Mouse (Mus musculus) forebrain, embryonic 12.5 days (tissue): ENCODE data around the gene Clns1a. TPM values are rescaled to one million over a fixed set of nuclear protein-coding genes. Genes with fewer than 3 reads are reported as not detected.

Source experiments
- ATAC-seq: fragments of 200-750 bp; cut with Nextera tagmentation; 2 replicates; pipeline ENCODE4 v1.8.0; 2017; ENCODE audit warnings: moderate TSS enrichment; ENCODE audit not compliant: low FRiP score
- H3K27ac ChIP-seq: fragments of 300-500 bp; sonication (generic); 2 replicates; pipeline ENCODE4 v1.5.1; 2016; ENCODE audit warnings: mild to moderate bottlenecking
- H3K27me3 ChIP-seq: fragments of 300-500 bp; sonication (generic); 2 replicates; pipeline ENCODE4 v1.6.1; 2016; ENCODE audit warnings: mild to moderate bottlenecking
- H3K36me3 ChIP-seq: fragments of 300-500 bp; sonication (generic); replicated peaks from 2 replicates; pipeline ENCODE4 v1.6.1; 2016; ENCODE audit warnings: mild to moderate bottlenecking
- H3K4me1 ChIP-seq: fragments of 300-500 bp; sonication (generic); 2 replicates; pipeline ENCODE4 v1.6.1; 2016
- H3K4me2 ChIP-seq: fragments of 300-500 bp; sonication (generic); 2 replicates; pipeline ENCODE4 v1.6.1; 2016; ENCODE audit warnings: mild to moderate bottlenecking, moderate library complexity
- H3K4me3 ChIP-seq: fragments of 300-500 bp; sonication (generic); replicated peaks from 2 replicates; pipeline ENCODE4 v1.5.1; 2016; ENCODE audit warnings: mild to moderate bottlenecking
- H3K9ac ChIP-seq: fragments of 300-500 bp; sonication (generic); 2 replicates; pipeline ENCODE4 v1.6.1; 2016; ENCODE audit warnings: mild to moderate bottlenecking
- H3K9me3 ChIP-seq: fragments of 300-500 bp; sonication (generic); 2 replicates; pipeline ENCODE4 v1.6.1; 2016
- WGBS: fragments of 180-500 bp; shearing (Covaris S2); methylation state at CpG from one replicate; pipeline ENCODE4 v1.1.7; 2016; 5-methylcytosine and 5-hydroxymethylcytosine counted together
- polyA plus RNA-seq: library from polyadenylated mRNA; unstranded; fragments of >200 nt; fragmentation: Nextera tagmentation; extraction: Ambion mirVana; gene quantifications from 2 replicates; pipeline ENCODE4 v1.2.1, GENCODE M21; 2016

Gene Clns1a
- polyA plus RNA-seq, 1 experiment from 2014 or later = 226 TPM

DNA sequence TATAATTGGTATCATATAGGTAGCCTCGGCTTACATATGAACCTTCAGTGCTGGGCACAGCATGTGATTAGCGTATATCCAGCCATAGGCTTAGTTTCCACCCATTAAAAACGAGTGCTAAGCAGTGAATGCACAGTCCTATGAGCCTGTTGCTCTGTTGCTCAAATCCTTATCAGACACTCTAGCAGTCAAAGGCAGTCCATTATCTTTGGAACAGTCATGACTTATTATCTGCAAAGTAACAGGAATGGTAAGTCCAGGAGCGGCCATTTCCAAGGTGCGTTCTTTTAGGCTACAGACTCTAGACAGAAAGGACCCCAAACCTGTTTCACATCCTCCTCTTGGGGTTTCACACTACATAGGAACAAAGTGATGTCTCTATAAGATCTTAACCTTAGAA, 37.2 kb downstream of the Clns1a start:
- Histone ChIP-seq H3K36me3 (no peaks in the 10 kb centered on the region), H3K9ac (no peak overlapping the region), H3K27me3 (peaks cover 19% of the 10 kb centered on the region), H3K4me3 (no peak overlapping the region), H3K4me1 (peaks cover 27% of the 10 kb centered on the region), H3K27ac (no peak overlapping the region), H3K9me3 (no peaks in the 10 kb centered on the region), H3K4me2 (no peak overlapping the region)
- ATAC-seq = no peak
- 89% methylated on average over 5 of the region's 5 CpGs for WGBS

DNA sequence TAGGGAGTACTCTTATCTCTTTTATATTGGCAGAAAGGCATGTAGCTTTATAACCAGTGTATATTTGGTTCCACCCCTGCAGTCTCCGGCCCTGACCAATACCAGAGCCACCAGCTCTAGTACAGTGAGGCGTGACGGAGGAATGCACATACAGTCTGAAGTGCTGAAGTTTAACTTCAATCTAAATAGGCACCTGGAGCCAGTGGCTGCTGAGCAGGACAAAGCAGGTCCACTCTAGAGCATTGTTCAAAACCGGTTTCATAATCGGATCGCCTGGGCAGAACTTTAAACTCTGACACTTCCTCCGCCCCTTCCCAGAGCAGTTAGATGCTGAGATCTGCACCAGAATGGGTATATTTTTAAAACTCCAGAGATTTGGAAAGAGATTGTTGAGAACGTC, 38.6 kb downstream of the Clns1a start:
- Histone ChIP-seq H3K36me3 (no peaks in the 10 kb centered on the region), H3K9me3 (no peaks in the 10 kb centered on the region), H3K27me3 (peaks cover 25% of the 10 kb centered on the region), H3K4me2 (no peak overlapping the region), H3K4me3 (no peak overlapping the region), H3K27ac (no peak overlapping the region), H3K4me1 (peaks cover 17% of the 10 kb centered on the region), H3K9ac (no peak overlapping the region)
- 83% methylated on average over 8 of the region's 8 CpGs for WGBS
- no peak for ATAC-seq

DNA sequence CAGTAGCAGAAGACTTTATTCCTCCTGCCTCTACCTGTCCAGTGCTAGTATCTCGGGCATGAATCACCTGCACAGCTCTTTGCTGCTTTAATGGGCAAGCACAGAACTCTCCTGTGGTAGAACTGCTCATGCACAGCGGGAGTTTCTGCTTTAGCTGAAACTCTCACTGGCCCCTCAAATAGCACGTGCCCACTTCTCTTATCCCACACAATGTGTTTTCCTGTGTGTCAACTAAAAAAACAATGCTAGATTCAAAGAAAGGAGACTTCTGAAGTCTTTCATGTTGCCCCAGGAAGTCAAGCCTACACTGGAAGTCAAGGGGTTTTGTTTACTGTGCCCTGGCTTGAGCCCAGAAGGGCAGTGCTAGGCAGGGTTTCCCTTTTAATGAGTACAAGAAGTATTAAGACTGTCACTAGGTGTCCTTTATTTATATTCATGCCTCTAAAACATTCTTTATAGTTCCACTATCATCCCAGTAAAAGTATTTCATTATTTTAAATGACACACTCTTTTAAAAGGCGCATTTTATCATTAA, 39.5 kb downstream of the Clns1a start:
- ATAC-seq = no peak
- H3K4me2 ChIP-seq = no peak overlapping the region
- WGBS = 31% methylated on average over 4 of the region's 4 CpGs
- H3K27me3 ChIP-seq = peaks cover 30% of the 10 kb centered on the region
- H3K4me3 ChIP-seq = no peak overlapping the region
- H3K9ac ChIP-seq = no peak overlapping the region
- H3K4me1 ChIP-seq = peaks cover 10% of the 10 kb centered on the region
- H3K9me3 ChIP-seq = no peaks in the 10 kb centered on the region
- H3K27ac ChIP-seq = no peak overlapping the region
- H3K36me3 ChIP-seq = no peaks in the 10 kb centered on the region

DNA sequence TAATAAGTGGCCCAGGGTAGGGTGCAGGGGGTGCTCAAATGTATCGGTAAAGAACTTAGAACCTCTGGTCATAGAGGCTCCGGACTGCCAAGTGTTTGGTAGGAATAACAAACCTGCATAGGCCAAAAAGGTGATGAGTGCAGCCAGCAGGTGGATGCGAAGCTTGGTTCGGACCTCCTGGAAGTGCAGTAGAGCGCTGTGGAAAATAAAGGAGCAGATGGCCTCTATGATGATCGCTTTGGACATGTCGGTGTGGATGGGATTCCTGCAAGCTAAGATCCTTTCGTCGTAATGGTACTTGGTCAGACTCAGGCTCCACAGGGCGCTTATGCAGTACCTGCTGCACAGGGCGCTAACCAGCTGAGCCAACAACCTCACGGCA, 40.8 kb downstream of the Clns1a start:
- H3K9ac ChIP-seq = peak overlapping the region; percentile 72
- H3K27ac ChIP-seq = no peak overlapping the region
- peak overlapping the region; percentile 92 for H3K4me2 ChIP-seq
- H3K4me3 ChIP-seq = peak overlapping the region; percentile 66
- ATAC-seq = no peak; the same call in 1 of the 2 replicates
- 6% methylated on average over 12 of the region's 12 CpGs for WGBS
- no peaks in the 10 kb centered on the region for H3K9me3 ChIP-seq
- H3K4me1 ChIP-seq = peaks cover 10% of the 10 kb centered on the region
- no peaks in the 10 kb centered on the region for H3K36me3 ChIP-seq
- peaks cover 33% of the 10 kb centered on the region for H3K27me3 ChIP-seq

DNA sequence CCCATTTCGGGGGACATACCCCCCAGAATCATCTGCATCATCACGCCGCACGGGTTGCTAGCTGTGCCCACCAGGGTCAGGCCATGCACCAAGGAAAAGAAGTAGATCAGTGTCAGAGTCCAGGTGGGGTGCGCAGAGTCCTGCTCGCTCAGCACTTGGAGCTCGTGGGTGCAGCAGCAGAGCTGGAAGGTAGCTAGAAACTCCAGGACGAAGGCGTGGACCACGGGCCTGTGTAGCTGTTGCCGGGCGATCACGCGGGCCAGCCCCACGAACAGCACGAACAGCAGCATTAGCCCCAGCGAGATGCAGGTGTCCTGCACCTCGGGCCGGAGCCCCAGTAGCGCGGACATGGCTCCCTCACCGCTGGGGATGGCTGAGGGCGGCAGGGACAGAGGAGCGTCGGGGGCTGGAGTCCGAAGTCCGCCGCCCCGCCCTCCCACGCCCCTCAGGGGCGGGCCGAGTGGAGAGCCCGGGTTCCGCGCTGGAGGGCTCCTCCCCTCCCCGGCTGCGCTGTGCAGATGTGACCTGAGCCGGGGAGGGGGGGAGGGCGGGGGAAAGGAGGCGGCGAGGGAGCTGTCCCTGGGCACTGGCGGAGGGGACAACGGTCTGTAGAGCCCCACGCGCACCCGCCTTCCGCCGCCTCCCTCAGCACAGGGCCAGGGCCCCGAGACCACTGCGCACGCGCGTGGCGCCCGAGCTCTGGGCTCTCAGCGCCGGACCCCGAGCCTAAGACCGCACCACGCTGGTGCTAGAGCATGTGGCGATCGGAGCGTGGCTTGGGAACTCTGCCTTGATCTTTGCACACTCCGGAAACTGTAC, 41.4 kb downstream of the Clns1a start, which contains the start of gene Aqp11:
Gene Aqp11 (minus strand): TSS at position 652 of the 819 bp plus-strand sequence.
- Histone ChIP-seq H3K9me3 (no peaks in the 10 kb centered on the region), H3K4me1 (peaks cover 10% of the 10 kb centered on the region), H3K9ac (peak within 1 kb of the TSS; percentile 72), H3K4me3 (peak within 1 kb of the TSS; percentile 66), H3K4me2 (peak within 1 kb of the TSS; percentile 92), H3K36me3 (no peaks in the 10 kb centered on the region), H3K27me3 (peaks cover 33% of the 10 kb centered on the region), H3K27ac (0 out of 2 replicates have a peak within 1 kb of the TSS, but pooled peaks have one; percentile 19)
- WGBS = under 1% methylated on average over 51 of the region's 64 CpGs
- peak; percentile 94 for ATAC-seq

DNA sequence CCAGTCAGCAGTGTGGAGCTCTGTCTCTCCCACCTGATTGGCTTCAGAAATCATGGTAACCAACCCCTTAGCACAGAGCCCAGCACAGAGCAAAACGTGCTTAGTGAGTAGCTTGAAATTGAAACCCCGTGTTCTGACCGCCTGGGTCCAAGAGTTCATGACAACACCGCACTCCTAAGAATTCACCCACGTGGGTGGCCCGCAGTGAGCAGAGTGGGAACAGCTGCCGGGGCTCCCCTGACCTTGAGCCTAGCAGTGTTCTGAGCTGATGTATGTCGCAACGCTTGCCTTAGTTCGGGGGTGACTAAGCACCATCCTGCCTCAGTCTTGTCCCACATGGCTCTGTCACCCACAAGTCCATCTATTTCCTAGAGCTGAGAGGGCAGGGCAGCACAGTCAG, 44.5 kb downstream of the Clns1a start:
- Histone ChIP-seq H3K4me1 (peaks cover 10% of the 10 kb centered on the region), H3K36me3 (no peaks in the 10 kb centered on the region), H3K9ac (no peak overlapping the region), H3K4me2 (no peak overlapping the region), H3K9me3 (no peaks in the 10 kb centered on the region), H3K27me3 (peaks cover 29% of the 10 kb centered on the region), H3K4me3 (no peak overlapping the region), H3K27ac (no peak overlapping the region)
- WGBS = 50% methylated on average over 10 of the region's 10 CpGs
- ATAC-seq = no peak

DNA sequence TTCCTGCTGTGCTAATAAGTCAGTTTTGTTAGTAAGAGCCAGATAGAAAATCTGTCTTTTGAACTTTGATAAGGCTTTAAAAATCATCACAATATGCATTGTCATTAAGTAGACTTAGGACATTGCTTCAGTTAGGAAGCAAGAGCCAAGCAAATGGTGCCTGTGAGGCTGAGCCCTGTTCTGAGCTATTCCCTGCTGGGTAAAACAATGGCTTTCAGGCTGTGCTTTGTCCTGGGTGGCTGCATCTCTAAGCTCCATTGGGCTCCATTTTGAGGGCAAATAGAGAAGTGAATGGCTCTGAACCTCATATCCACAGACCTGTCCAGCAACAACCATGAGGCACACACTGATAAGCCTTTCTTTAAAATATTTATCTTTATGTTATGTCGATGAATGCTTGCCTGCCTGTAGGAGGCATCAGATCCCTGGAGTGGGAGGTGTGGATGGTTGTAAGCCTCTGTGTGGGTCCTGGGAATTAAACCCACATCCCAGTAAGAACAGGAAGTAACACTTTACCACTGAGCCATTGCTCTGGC, 45.4 kb downstream of the Clns1a start:
- WGBS = 7% methylated on average over 1 of the region's 1 CpGs
- ATAC-seq = no peak

DNA sequence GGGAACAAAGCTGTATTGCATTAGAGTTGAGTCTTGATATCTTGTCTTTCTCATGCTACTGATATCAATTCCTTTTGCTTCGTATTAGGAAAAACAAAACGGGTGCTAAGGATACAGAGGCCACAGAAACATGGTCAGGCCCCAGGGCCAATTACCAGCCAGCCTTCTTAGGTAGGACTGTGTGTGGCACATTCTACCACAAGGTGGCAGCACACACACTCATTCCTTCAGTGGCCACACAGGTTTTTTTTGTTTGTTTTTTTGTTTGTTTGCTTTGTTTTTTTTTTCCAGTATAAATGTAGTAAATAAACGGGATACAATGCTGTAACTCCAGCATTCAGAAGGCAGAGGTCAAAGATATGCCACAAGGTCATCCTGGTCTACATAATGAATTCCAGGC, 48.9 kb downstream of the Clns1a start:
- peaks cover 7% of the 10 kb centered on the region; the same call in 1 of the 2 replicates for H3K27me3 ChIP-seq
- ATAC-seq = 0 out of 2 replicates have a peak, but pooled peaks have one; percentile 36
- 12% methylated on average over 3 of the region's 3 CpGs for whole genome bisulfite sequencing
- H3K4me1 ChIP-seq = peaks cover 20% of the 10 kb centered on the region
- no peak overlapping the region for H3K9ac ChIP-seq
- no peak overlapping the region for H3K4me2 ChIP-seq
- no peak overlapping the region for H3K4me3 ChIP-seq
- 0 out of 2 replicates have a peak overlapping the region, but pooled peaks have one; percentile 25 for H3K27ac ChIP-seq
- H3K9me3 ChIP-seq = no peaks in the 10 kb centered on the region
- H3K36me3 ChIP-seq = no peaks in the 10 kb centered on the region

More for the DNA sequence above, 45.4 kb downstream of the Clns1a start:
- Histone ChIP-seq H3K9me3 (no peaks in the 10 kb centered on the region), H3K4me1 (peaks cover 9% of the 10 kb centered on the region), H3K4me3 (no peak overlapping the region), H3K27me3 (peaks cover 24% of the 10 kb centered on the region), H3K36me3 (no peaks in the 10 kb centered on the region), H3K9ac (no peak overlapping the region), H3K27ac (no peak overlapping the region), H3K4me2 (no peak overlapping the region)

DNA sequence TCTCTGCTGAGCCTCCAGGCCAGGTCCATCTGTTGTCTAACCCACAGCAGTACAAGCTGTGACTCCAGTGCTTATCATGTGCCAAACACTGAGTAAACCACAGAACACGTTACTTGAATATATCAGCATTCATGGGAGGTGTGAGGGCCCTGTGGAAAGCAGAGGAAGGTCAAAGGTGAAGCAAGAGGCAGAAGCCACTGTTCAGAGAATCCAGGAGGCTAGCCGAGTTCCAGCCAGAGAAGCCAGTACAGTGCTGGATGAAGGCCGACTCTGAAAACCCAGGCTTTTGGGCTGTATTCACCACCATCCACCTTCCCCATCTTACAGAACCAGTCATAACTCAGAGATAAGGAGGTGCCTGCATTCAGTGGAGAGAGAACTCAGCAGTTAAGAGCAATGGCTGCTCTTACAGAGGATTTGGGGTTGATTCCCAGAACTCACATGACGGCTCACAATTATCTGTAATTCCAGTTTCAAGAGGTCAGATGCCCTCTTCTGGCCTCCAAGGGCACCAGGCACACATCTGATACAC, 50.8 kb downstream of the Clns1a start:
- Histone ChIP-seq H3K27me3 (no peaks in the 10 kb centered on the region), H3K27ac (no peak overlapping the region), H3K9ac (no peak overlapping the region), H3K4me1 (peaks cover 20% of the 10 kb centered on the region), H3K9me3 (no peaks in the 10 kb centered on the region), H3K36me3 (no peaks in the 10 kb centered on the region), H3K4me2 (no peak overlapping the region), H3K4me3 (no peak overlapping the region)
- WGBS = 69% methylated on average over 4 of the region's 4 CpGs
- ATAC-seq = no peak

DNA sequence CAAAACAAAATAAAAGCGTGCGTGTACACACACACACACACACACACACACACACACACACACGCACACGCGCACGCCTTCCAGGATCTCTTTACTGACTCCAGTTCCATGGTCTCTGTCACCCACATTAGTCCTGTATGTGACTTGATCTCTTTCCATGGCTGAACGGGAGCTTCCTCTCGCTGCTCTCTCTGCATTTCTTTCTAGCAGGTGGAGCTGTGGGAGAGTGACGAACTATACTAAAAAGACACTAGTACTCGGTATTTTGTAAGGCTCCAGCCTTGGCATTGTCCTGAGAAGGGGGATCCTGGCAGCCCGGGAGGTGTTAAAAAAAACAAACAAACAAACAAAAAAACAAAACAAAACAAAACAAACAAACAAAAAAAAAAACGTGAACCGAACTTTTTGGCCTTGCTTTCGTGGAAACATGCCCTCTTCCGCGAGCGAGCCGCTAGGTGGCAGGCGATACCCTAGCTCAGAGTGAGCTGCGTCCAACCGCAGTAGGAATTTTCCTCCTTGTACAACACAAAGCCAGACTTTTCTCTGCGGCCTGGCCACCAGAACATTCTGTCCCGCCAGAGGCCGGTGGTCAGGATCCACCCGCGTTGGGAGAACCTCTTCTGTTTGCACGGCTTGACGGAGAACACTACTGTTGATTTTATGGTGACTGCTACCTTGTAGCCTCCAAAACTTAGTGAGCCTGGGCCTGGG, 51.5 kb downstream of the Clns1a start:
- Histone ChIP-seq H3K27ac (no peak overlapping the region), H3K9ac (no peak overlapping the region)

DNA sequence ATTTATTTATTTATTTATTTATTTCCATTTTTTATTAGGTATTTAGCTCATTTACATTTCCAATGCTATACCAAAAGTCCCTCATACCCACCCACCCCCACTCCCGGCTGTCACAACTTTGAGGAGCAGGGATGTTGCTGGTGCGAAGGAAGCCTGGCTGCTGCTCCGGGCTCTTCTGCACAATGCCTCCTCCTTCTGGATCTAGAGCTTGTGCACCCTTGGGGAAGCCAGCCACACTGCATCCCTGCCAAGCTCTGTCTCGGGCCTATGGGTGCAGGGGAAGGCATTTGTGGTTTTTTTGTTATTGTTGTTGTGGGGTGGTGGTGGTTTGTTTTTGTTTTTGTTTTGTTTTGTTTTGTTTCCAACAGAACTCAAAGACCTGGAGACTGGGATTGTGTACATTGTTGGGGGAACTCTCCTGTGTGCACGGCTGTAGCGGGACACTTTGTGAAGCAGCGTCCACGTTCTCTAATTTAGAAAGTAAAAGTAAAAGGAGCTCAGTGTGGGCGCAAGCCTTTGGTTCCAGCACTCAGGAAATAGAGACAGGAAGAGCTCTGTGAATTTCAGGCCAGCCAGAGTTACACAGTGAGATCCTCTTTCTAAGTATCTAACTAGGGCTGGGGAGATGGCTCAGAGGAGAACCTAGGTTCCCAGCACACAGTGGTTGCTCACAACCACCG, 52.2 kb downstream of the Clns1a start:
- no peak overlapping the region for H3K4me3 ChIP-seq
- peak overlapping the region; percentile 29 for H3K4me2 ChIP-seq

More for the DNA sequence above, 51.5 kb downstream of the Clns1a start:
- Histone ChIP-seq H3K9me3 (no peaks in the 10 kb centered on the region), H3K27me3 (no peaks in the 10 kb centered on the region), H3K4me1 (peaks cover 20% of the 10 kb centered on the region), H3K4me3 (no peak overlapping the region), H3K36me3 (no peaks in the 10 kb centered on the region), H3K4me2 (peak overlapping the region; percentile 32)
- ATAC-seq = peak; percentile 67
- WGBS = 26% methylated on average over 28 of the region's 28 CpGs

More for the DNA sequence above, 52.2 kb downstream of the Clns1a start:
- H3K27me3 ChIP-seq = no peaks in the 10 kb centered on the region
- no peaks in the 10 kb centered on the region for H3K36me3 ChIP-seq
- 0 out of 2 replicates have a peak, but pooled peaks have one; percentile 18 for ATAC-seq
- H3K27ac ChIP-seq = no peak overlapping the region
- H3K9me3 ChIP-seq = no peaks in the 10 kb centered on the region
- peaks cover 20% of the 10 kb centered on the region for H3K4me1 ChIP-seq
- 59% methylated on average over 10 of the region's 10 CpGs for WGBS
- H3K9ac ChIP-seq = peak overlapping the region; percentile 21; the same call in 1 of the 2 replicates
